ENCODE assay signal across 9 mouse cellular contexts in the genomic region with DNA sequence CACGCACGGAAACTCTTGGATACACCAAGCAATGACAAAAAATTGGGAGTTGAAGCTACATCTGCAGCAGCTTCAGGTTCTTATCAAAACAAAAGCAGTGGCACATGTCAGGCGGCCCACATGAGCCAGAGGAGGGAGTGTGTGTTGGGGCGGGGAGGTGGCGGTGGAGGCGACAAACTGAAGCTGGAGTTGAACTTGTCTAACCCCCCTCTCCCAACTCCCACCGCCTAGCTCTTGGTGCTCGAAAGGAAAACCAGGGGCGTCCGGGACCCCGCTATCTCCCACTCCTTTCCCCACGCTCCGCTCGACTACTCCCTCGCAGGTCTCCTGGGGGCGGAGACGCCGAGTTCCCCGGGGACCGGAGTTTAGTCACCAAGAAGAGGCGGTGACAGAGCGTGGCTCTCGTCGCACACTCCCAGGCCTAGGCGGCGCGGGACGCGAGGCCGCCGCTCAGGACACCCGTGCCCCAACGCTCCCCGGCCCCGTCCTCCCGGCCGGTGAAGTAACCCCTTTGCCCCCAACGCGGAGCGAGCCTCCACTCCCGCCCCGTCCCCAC. TPM values are rescaled to one million over a fixed set of nuclear protein-coding genes. Genes with fewer than 3 reads are reported as not detected.
DNase-seq lines count a peak whose midpoint lies in the region; ATAC-seq lines count a peak whose summit lies in the region.
"Had no signal": no experiment of that assay in that cellular context is flagged by ENCODE, and none has a peak within 500 bp of the region (broad histone marks: within the 10 kb centered on the region; RNA-seq: fewer than 3 reads in every experiment).

No protein-coding gene starts in this region.

- peaks cover 11% of the 10 kb centered on the region; the same call in 1 of the 2 replicates for H3K4me1 ChIP-seq in embryonic facial prominence, embryonic 13.5 days
- H3K4me1 ChIP-seq in heart, embryonic 11.5 days (ENCODE audit: control insufficient read depth, insufficient read depth, low read length), result peaks cover 4% of the 10 kb centered on the region; the same call in 1 of the 2 replicates
- H3K4me1 ChIP-seq in kidney, embryonic 15.5 days, result peaks cover 8% of the 10 kb centered on the region
- H3K4me1 ChIP-seq in neural tube, embryonic 13.5 days (replicated peaks), result peaks cover 9% of the 10 kb centered on the region

- peak; percentile 81 for DNase-seq in CD4-positive helper T cell, adult 2 months (ENCODE audit: low read depth, low spot score)
- peak; percentile 71 for DNase-seq in adrenal gland, adult 8-10 months
- DNase-seq in lung, adult 18-20 months, result peak; percentile 70 to 77
- peak; percentile 71 for DNase-seq in testis, postnatal 10 days (ENCODE audit: low spot score)

- H3K9ac ChIP-seq in embryonic facial prominence, embryonic 13.5 days, result peak overlapping the region; percentile 89
- peak overlapping the region; percentile 91 for H3K9ac ChIP-seq in heart, embryonic 11.5 days (ENCODE audit: low read depth, low read length)
- H3K9ac ChIP-seq in kidney, embryonic 15.5 days, result peak overlapping the region; percentile 87
- peak overlapping the region; percentile 88 for H3K9ac ChIP-seq in neural tube, embryonic 13.5 days

- H3K4me2 ChIP-seq in embryonic facial prominence, embryonic 13.5 days, result peak overlapping the region; percentile 84
- H3K4me2 ChIP-seq in heart, embryonic 11.5 days, result peak overlapping the region; percentile 79
- peak overlapping the region; percentile 88 for H3K4me2 ChIP-seq in kidney, embryonic 15.5 days
- peak overlapping the region; percentile 94 for H3K4me2 ChIP-seq in neural tube, embryonic 13.5 days

- H3K27me3 ChIP-seq in embryonic facial prominence, embryonic 13.5 days, result no peaks in the 10 kb centered on the region
- no peaks in the 10 kb centered on the region for H3K27me3 ChIP-seq in heart, embryonic 11.5 days (ENCODE audit: control insufficient read depth, insufficient read depth, low read length)
- no peaks in the 10 kb centered on the region for H3K27me3 ChIP-seq in kidney, embryonic 15.5 days
- no peaks in the 10 kb centered on the region; the same call in 1 of the 2 replicates for H3K27me3 ChIP-seq in neural tube, embryonic 13.5 days

- peak overlapping the region; percentile 90 for H3K27ac ChIP-seq in embryonic facial prominence, embryonic 13.5 days
- H3K27ac ChIP-seq in heart, embryonic 11.5 days (ENCODE audit: low read depth, low read length), result peak overlapping the region; percentile 91
- H3K27ac ChIP-seq in kidney, embryonic 15.5 days, result peak overlapping the region; percentile 93
- H3K27ac ChIP-seq in neural tube, embryonic 13.5 days (replicated peaks), result peak overlapping the region; percentile 84

- whole genome bisulfite sequencing in embryonic facial prominence, embryonic 13.5 days, result under 1% methylated on average over 42 of the region's 42 CpGs
- WGBS in heart, embryonic 11.5 days (ENCODE audit: insufficient replicate concordance), result 1% methylated on average over 42 of the region's 42 CpGs
- WGBS in kidney, embryonic 15.5 days, result 1% methylated on average over 42 of the region's 42 CpGs
- WGBS in neural tube, embryonic 13.5 days, result under 1% methylated on average over 42 of the region's 42 CpGs

- H3K9me3 ChIP-seq in embryonic facial prominence, embryonic 13.5 days, result no peaks in the 10 kb centered on the region
- no peaks in the 10 kb centered on the region for H3K9me3 ChIP-seq in heart, embryonic 11.5 days (replicated peaks; ENCODE audit: control insufficient read depth, low read length)
- H3K9me3 ChIP-seq in kidney, embryonic 15.5 days (replicated peaks), result no peaks in the 10 kb centered on the region
- H3K9me3 ChIP-seq in neural tube, embryonic 13.5 days, result no peaks in the 10 kb centered on the region

- peak; percentile 65 for ATAC-seq in embryonic facial prominence, embryonic 13.5 days (ENCODE audit: insufficient number of reproducible peaks, insufficient read depth, low FRiP score, low TSS enrichment, low read depth)
- ATAC-seq in heart, embryonic 11.5 days (replicated peaks; ENCODE audit: insufficient number of reproducible peaks, low FRiP score, low TSS enrichment), result peak; percentile 80
- ATAC-seq in kidney, embryonic 15.5 days (replicated peaks; ENCODE audit: low FRiP score), result peak; percentile 84
- peak; percentile 83 for ATAC-seq in neural tube, embryonic 13.5 days (ENCODE audit: low read depth)

- H3K36me3 ChIP-seq in embryonic facial prominence, embryonic 13.5 days, result no peaks in the 10 kb centered on the region; the same call in 1 of the 2 replicates
- no peaks in the 10 kb centered on the region for H3K36me3 ChIP-seq in heart, embryonic 11.5 days (ENCODE audit: control insufficient read depth, insufficient read depth, low read length)
- peaks cover 11% of the 10 kb centered on the region; the same call in 1 of the 2 replicates for H3K36me3 ChIP-seq in kidney, embryonic 15.5 days
- H3K36me3 ChIP-seq in neural tube, embryonic 13.5 days, result no peaks in the 10 kb centered on the region

- peak overlapping the region; percentile 88 for H3K4me3 ChIP-seq in embryonic facial prominence, embryonic 13.5 days
- peak overlapping the region; percentile 83 for H3K4me3 ChIP-seq in heart, embryonic 11.5 days (ENCODE audit: low read depth, low read length)
- H3K4me3 ChIP-seq in kidney, embryonic 15.5 days (replicated peaks), result peak overlapping the region; percentile 76
- peak overlapping the region; percentile 87 for H3K4me3 ChIP-seq in neural tube, embryonic 13.5 days

RNA-seq across cellular contexts. Expression of a gene that starts 1.6 kb away (rescaled TPM):
- total RNA-seq in adrenal gland, adult 8-10 months (2022), result not detected
- polyA plus RNA-seq in embryonic facial prominence, embryonic 13.5 days (2015; fragmentation: Nextera tagmentation; extraction: Ambion mirVana), result not detected in 2 replicates
- polyA plus RNA-seq in heart, embryonic 11.5 days (2014; fragmentation: Nextera tagmentation; extraction: Ambion mirVana), result not detected in 2 replicates
- polyA plus RNA-seq in kidney, embryonic 15.5 days (2015; fragmentation: Nextera tagmentation; extraction: Ambion mirVana), result not detected in 2 replicates
- not detected in 2 replicates for polyA plus RNA-seq in neural tube, embryonic 13.5 days (2015; fragmentation: Nextera tagmentation; extraction: Ambion mirVana)
- total RNA-seq: gastrocnemius, postnatal 4 days had no signal

RNA-seq across cellular contexts. Expression of a gene that starts 29.4 kb away (rescaled TPM):
- total RNA-seq in adrenal gland, adult 8-10 months (2022), result 10 to 100 TPM; 10.4 to 17.8 (median 14.6) TPM
- polyA plus RNA-seq in embryonic facial prominence, embryonic 13.5 days (2015; fragmentation: Nextera tagmentation; extraction: Ambion mirVana), result 26.6 and 31.2 TPM in 2 replicates
- 11.4 and 18.6 TPM in 2 replicates for polyA plus RNA-seq in heart, embryonic 11.5 days (2014; fragmentation: Nextera tagmentation; extraction: Ambion mirVana)
- 25.8 and 26.7 TPM in 2 replicates for polyA plus RNA-seq in kidney, embryonic 15.5 days (2015; fragmentation: Nextera tagmentation; extraction: Ambion mirVana)
- polyA plus RNA-seq in neural tube, embryonic 13.5 days (2015; fragmentation: Nextera tagmentation; extraction: Ambion mirVana), result 11.5 and 13.2 TPM in 2 replicates

Comparison
In these comparisons a context has a peak if more than half of its experiments do, and no peak if none do; other contexts are left out.
1. Peak in every context shown above with its lines: DNase-seq, ATAC-seq, H3K4me3 ChIP-seq and H3K27ac ChIP-seq.